In the genomic region with DNA sequence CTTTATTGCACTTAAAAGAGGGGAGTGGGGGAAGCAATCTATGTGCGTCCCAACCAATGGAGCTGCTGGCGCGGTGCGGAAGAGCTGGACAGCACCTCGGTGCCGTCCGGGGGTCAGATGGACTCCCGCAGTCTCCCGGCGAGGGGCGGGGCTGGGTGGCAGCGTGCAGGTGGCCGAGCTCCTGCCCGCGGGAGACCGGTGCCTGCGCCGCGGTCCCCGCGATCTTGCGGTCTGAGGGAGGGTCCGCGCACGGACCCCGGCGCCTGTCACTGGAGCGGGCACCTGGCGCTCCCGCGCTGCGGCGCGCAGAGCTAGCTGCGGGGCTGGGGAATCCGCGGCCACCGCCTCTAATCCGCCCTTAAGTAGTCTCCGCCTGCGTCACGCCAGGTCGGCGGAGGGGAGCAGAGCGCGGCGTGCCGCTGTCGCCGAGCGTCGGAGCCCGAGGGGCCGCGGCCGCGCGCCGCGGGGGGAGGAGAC, we compare ENCODE assay signal across 8 mouse cellular contexts. TPM values are rescaled to one million over a fixed set of nuclear protein-coding genes. Genes with fewer than 3 reads are reported as not detected.
DNase-seq lines count a peak whose midpoint lies in the region; ATAC-seq lines count a peak whose summit lies in the region.

Gene Gjd2 (minus strand): TSS at position 325 of the 477 bp plus-strand sequence.

- peak within 1 kb of the TSS; percentile 72 for H3K4me2 ChIP-seq in kidney, embryonic 15.5 days
- H3K4me2 ChIP-seq in hindbrain, embryonic 12.5 days (replicated peaks): peak within 1 kb of the TSS; percentile 91
- H3K4me2 ChIP-seq in midbrain, embryonic 12.5 days (replicated peaks): peak within 1 kb of the TSS; percentile 96

- H3K27me3 ChIP-seq in kidney, embryonic 15.5 days: peaks cover 65% of the 10 kb centered on the region
- peaks cover 51% of the 10 kb centered on the region for H3K27me3 ChIP-seq in hindbrain, embryonic 12.5 days
- H3K27me3 ChIP-seq in midbrain, embryonic 12.5 days: peaks cover 37% of the 10 kb centered on the region

- no peak within 1 kb of the TSS for H3K27ac ChIP-seq in kidney, embryonic 15.5 days
- peak within 1 kb of the TSS; percentile 68; the same call in 1 of the 2 replicates for H3K27ac ChIP-seq in hindbrain, embryonic 12.5 days
- peak within 1 kb of the TSS; percentile 56 for H3K27ac ChIP-seq in midbrain, embryonic 12.5 days (replicated peaks)

- peak; percentile 87 for ATAC-seq in kidney, embryonic 15.5 days (replicated peaks; ENCODE audit: low FRiP score)
- ATAC-seq in hindbrain, embryonic 12.5 days (ENCODE audit: low FRiP score): peak; percentile 77
- ATAC-seq in midbrain, embryonic 12.5 days (ENCODE audit: low FRiP score, low read depth): peak; percentile 84

- DNase-seq in kidney, adult 11 months: no peak
- DNase-seq in Muller cell, postnatal 12 days (ENCODE audit: inconsistent ontology term): peak; percentile 41
- peak; percentile 9 for DNase-seq in embryo, embryonic 10 days (ENCODE audit: low spot score)
- DNase-seq in thymus, adult 18-20 months: no peak
- DNase-seq in layer of hippocampus, adult 8-10 months (ENCODE audit: low spot score in 2 of 2): no peak

- no peaks in the 10 kb centered on the region for H3K36me3 ChIP-seq in kidney, embryonic 15.5 days
- no peaks in the 10 kb centered on the region for H3K36me3 ChIP-seq in hindbrain, embryonic 12.5 days
- H3K36me3 ChIP-seq in midbrain, embryonic 12.5 days: no peaks in the 10 kb centered on the region

- H3K4me3 ChIP-seq in kidney, embryonic 15.5 days (replicated peaks): peak within 1 kb of the TSS; percentile 47
- peak within 1 kb of the TSS; percentile 66 for H3K4me3 ChIP-seq in hindbrain, embryonic 12.5 days
- H3K4me3 ChIP-seq in midbrain, embryonic 12.5 days: peak within 1 kb of the TSS; percentile 64

- under 1% methylated on average over 45 of the region's 60 CpGs for WGBS in kidney, embryonic 15.5 days
- WGBS in hindbrain, embryonic 12.5 days: under 1% methylated on average over 59 of the region's 60 CpGs
- 0% methylated on average over 48 of the region's 60 CpGs for WGBS in midbrain, embryonic 12.5 days

- H3K4me1 ChIP-seq in kidney, embryonic 15.5 days: peaks cover 13% of the 10 kb centered on the region
- peaks cover 9% of the 10 kb centered on the region for H3K4me1 ChIP-seq in hindbrain, embryonic 12.5 days
- peaks cover 17% of the 10 kb centered on the region for H3K4me1 ChIP-seq in midbrain, embryonic 12.5 days

- no peaks in the 10 kb centered on the region for H3K9me3 ChIP-seq in kidney, embryonic 15.5 days (replicated peaks)
- no peaks in the 10 kb centered on the region for H3K9me3 ChIP-seq in hindbrain, embryonic 12.5 days (replicated peaks)
- H3K9me3 ChIP-seq in midbrain, embryonic 12.5 days: no peaks in the 10 kb centered on the region

- no peak within 1 kb of the TSS for H3K9ac ChIP-seq in kidney, embryonic 15.5 days
- H3K9ac ChIP-seq in hindbrain, embryonic 12.5 days: peak within 1 kb of the TSS; percentile 67
- peak within 1 kb of the TSS; percentile 70 for H3K9ac ChIP-seq in midbrain, embryonic 12.5 days (replicated peaks)

RNA-seq across cellular contexts. Expression of gene Gjd2, which starts in this region (rescaled TPM):
- polyA plus RNA-seq in kidney, embryonic 15.5 days (2015; fragmentation: Nextera tagmentation; extraction: Ambion mirVana): 0.38 and 0.41 TPM in 2 replicates
- 1.6 and 1.7 TPM in 2 replicates for polyA plus RNA-seq in hindbrain, embryonic 12.5 days (2016; fragmentation: Nextera tagmentation; extraction: Ambion mirVana)
- polyA plus RNA-seq in midbrain, embryonic 12.5 days (2016; fragmentation: Nextera tagmentation; extraction: Ambion mirVana): 2.2 and 2.3 TPM in 2 replicates
- 1 to 10 TPM; 4.8 to 5.8 (median 5.6) TPM for total RNA-seq in layer of hippocampus, adult 8-10 months (2022)

Comparison
In these comparisons a context has a peak if more than half of its experiments do, and no peak if none do; other contexts are left out.
1. Peak in ATAC-seq, H3K4me3 ChIP-seq and H3K4me2 ChIP-seq in kidney, embryonic 15.5 days; RNA of the gene not detected or under 1 TPM.
2. DNase-seq: peak in Muller cell, postnatal 12 days (single experiment) and embryo, embryonic 10 days (single experiment); none in kidney, adult 11 months (single experiment), thymus, adult 18-20 months (0 of 2) and layer of hippocampus, adult 8-10 months (0 of 2).
3. Peak in every context shown above with its lines, with median percentiles within 50 percentile points of each other: ATAC-seq, H3K4me2 ChIP-seq and H3K4me3 ChIP-seq.